Mouse (Mus musculus) kidney, postnatal 10 days (tissue): Measurements from ENCODE around the gene Zfp626.
"Not testable (repeated sequence)": the region's sequence is repeated elsewhere in the genome, so short reads cannot be mapped to it uniquely, and the experiment has no call there.

Source experiments
- DNase-seq: peaks from one replicate; pipeline ENCODE4 v3.0.0; 2021; ENCODE audit warnings: mixed read lengths

Zfp626 gene

DNA sequence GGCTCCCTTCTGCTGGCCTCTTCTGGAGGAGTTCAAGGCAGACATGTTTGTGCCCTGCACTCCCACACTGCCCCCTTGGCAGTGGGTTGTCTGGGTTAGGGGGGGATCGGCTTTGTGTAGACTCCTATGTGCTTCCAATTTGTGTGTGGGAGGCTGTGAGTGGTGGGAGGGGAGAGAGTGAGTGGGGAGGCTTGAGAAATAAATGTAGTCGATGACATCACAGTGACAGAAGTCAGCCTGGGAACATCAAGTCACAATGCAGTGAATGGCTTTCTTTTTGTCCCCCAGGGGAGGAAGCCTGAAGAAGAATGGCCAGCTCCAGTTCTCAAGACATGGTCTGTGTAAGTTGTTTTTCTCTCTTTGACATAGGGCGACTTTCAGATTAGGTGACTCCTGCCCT, at the start of gene Zfp626:
Gene Zfp626, plus strand, starts transcription at position 301 of the 400 bp plus-strand sequence.
- DNase-seq = not testable (repeated sequence)

GRCm38 (mm10) chr7:27765176-27765886, 41.7 kb upstream of the Zfp626 start:
- DNase-seq = no peak

GRCm38 (mm10) chr7:27789306-27789705, 17.7 kb upstream of the Zfp626 start:
- DNase-seq = no peak

- not testable (repeated sequence) for DNase-seq
These were observed 13.1 kb upstream of the Zfp626 start for GRCm38 (mm10) chr7:27793865-27794264.

GRCm38 (mm10) chr7:27794566-27794965, 12.4 kb upstream of the Zfp626 start:
- no peak for DNase-seq

DNA sequence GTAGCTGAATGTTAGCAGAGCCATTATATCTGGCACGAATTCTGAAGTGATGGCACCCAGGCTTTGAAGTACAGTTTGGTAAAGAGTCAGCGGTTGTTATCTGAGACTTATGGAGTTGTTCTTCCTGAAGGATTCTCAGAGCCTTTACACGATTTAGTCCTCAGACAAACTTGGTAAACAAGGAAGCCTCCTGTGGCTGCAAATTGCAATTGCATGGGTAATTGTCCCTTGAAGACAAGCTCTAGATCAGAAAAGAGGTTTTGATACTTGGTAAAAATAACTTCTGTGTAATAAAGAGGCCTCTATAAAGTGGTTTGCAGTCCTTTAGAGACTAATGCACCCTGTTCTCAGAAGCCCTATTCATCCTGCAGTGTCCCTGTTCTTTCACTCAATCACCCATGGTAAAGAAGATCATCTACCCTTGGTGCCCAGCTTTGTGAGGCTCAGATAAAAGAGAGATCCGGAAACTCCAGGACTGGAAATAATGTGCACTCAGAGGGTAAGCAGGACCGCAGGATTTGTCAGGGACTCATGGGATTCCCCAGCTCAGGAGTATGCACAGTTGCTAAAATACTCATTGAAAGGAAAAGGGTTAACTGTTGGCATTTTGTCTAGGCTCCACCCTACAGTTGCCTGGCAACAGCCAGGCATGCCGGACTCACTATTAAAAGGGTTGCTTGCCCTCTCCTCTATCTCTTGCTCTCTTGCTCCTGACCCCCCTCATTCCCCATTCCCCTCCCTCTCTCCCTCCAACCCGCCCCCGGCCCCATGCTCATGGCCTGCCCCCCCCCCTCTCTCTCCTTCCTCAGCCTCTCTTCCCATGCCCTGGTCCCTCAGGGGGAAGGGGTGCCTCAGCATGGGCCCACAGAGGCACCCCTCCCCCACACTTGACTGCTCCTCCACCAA, 8.8 kb upstream of the Zfp626 start:
- peak; percentile 10 for DNase-seq

GRCm38 (mm10) chr7:27801137-27801536, 5.9 kb upstream of the Zfp626 start:
- DNase-seq = no peak

GRCm38 (mm10) chr7:27802986-27803385, 4.0 kb upstream of the Zfp626 start:
- DNase-seq = no peak

- DNase-seq = peak; percentile 89
These were observed 2.5 kb upstream of the Zfp626 start for GRCm38 (mm10) chr7:27804297-27805030.

- not testable (repeated sequence) for DNase-seq
These were observed 309 bp downstream of the Zfp626 start for GRCm38 (mm10) chr7:27807305-27807704.

DNA sequence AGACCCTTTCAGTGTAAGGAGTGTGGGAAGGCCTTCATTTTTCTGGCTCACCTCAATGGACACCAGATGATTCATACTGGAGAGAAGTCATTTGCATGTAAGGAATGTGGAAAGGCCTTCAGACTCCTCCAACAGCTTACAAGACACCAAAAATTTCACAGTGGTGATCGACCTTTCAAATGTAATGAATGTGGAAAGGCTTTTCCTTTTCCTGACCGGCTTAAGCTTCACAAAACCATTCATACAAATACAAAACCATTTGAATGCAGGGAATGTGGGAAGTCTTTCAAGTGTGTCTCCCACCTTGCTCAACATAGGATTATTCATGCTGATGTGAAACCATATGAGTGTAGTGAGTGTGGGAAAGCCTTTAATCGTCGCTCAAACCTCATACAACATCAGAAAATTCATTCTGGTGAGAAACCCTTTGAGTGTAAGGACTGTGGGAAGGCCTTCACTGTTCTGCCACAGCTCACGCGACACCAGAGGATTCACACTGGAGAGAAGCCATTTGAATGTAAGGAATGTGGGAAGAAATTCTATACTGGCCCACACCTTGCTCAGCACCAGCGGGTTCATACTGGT, 11.6 kb downstream of the Zfp626 start:
- no peak for DNase-seq

DNA sequence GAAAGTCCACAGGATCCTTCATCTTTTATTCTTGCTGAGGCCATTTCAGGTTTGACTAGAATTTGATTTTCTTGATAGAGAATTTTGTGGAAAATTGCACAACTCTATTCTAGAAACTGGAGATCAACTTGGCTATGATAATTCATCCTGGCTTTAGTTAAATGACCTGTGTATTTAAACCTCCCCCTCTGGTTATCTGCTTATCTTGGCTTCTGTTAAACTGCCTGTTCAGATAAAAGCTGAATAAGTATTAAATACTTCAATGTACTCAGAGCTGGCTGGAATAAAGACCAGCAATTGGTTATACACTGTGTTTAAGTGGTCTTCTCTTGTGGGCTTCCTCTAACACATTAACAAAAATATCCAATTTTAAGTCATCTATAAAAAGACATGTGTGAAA, 15.6 kb downstream of the Zfp626 start:
- no peak for DNase-seq

DNA sequence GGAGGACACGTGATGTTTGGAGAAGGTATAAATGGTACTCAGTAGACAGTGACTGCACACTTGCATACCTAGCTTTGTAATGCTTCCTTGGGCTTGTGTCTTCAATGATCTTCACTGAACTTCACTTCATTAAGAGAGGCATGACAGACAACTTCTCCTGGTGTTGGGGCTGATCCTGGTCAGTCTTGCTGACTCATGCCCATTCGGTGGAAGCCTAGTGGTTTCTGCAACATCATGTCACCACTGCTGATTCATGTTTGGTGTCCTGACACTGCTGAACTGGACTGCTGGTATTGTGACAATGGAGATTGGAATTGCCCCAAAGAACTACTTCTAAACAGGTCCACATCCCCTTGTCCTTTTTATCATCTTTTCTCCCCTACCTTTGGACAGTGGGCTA, 27.1 kb downstream of the Zfp626 start:
- DNase-seq = no peak

GRCm38 (mm10) chr7:27837896-27838295, 30.9 kb downstream of the Zfp626 start:
- DNase-seq = no peak

- peak; percentile 93 for DNase-seq
These were observed 31.6 kb downstream of the Zfp626 start, which contains the start of gene Zfp59 for GRCm38 (mm10) chr7:27838323-27839249. TSS of gene Zfp59 (plus strand) at chr7:27838607.

DNA sequence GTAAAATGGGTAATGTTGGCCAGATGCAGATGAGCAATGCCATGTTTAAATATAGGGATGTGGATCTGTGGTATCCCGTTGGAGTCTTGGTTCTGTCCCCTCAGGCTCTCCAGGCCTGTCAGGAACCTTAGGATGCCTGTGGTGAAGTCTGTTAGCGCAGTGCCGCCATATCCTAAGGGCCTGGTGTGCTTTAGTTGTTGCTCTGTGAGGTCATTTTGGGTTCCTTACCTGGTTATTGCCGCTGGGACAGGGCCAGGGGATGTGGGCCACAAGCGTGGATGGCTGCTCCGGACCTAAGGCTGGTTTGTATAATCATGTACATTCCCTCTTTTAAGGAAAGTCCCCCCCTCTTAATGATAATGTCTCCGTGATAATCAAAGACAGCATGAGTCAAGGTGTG, 32.6 kb downstream of the Zfp626 start:
- no peak for DNase-seq

DNA sequence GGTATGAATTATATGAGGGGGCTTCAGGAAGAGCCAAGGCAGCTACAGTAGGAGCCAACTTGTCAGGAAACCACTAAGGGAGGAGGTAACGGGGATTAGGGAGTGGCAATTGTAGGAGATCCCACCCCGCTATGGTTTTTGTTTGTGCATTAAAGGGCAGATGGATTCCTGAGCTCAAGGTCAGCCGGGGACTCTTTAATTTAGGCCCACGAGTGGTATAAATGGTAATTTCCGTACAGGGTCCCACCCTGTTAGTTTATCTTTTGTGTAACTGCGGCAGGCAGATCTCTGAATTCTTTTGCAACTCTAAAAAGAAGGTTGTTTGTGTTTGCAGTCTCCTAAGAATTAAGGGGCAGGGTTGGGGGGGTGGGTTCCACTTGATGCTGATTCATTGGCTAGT, 33.1 kb downstream of the Zfp626 start:
- no peak for DNase-seq

GRCm38 (mm10) chr7:27857227-27857626, 50.2 kb downstream of the Zfp626 start, which contains the start of gene Zfp607a:
TSS of gene Zfp607a (plus strand) at chr7:27857527.
- DNase-seq = no peak

- DNase-seq = no peak
These were observed 52.6 kb downstream of the Zfp626 start for GRCm38 (mm10) chr7:27859301-27860251.
